Mouse (Mus musculus): ENCODE results near the gene Zfp229. TPM values are rescaled to one million over a fixed set of nuclear protein-coding genes. Genes with fewer than 3 reads are reported as not detected.

Gene Zfp229
- polyA plus RNA-seq (2021; fragmentation: Nextera tagmentation) = 0.88 and 0.90 TPM in 2 replicates
- long read RNA-seq, experiment 1, partial matches to known transcripts = 0 of 1 reads
- long read RNA-seq, experiment 1, other reads (novel, unspliced or antisense) = 1 of 1 reads
- long read RNA-seq, experiment 2, full-length matches to known transcripts = 1 of 3 reads
- long read RNA-seq, experiment 2, partial matches to known transcripts = 0 of 3 reads
- long read RNA-seq, experiment 2, other reads (novel, unspliced or antisense) = 2 of 3 reads

GRCm38 (mm10) chr17:21730495-21730894 lies at the start of gene Zfp229:
Gene Zfp229, plus strand, starts transcription at chr17:21730795.

GRCm38 (mm10) chr17:21691560-21691959 lies 39.0 kb upstream of the Zfp229 start, which contains the start of gene Gm10226:
Gene Gm10226, plus strand, starts transcription at chr17:21691860.

GRCm38 (mm10) chr17:21707343-21707996 lies 23.1 kb upstream of the Zfp229 start, which contains the start of gene Zfp760:
Gene Zfp760, plus strand, starts transcription at chr17:21707741.

Other genes starting within 250 kb of the Zfp229 start
- gene Zfp53, start 241.8 kb upstream of the Zfp229 start, polyA plus RNA-seq (2021; fragmentation: Nextera tagmentation) = 2.9 and 3.2 TPM in 2 replicates
- gene Zfp52, start 195.3 kb upstream of the Zfp229 start, polyA plus RNA-seq (2021; fragmentation: Nextera tagmentation) = 1.1 TPM in 2 replicates
- 3.4 and 4.3 TPM in 2 replicates for gene Zfp948, start 163.8 kb upstream of the Zfp229 start, polyA plus RNA-seq (2021; fragmentation: Nextera tagmentation)
- 1.8 and 2.4 TPM in 2 replicates for gene Zfp983, start 80.2 kb upstream of the Zfp229 start, polyA plus RNA-seq (2021; fragmentation: Nextera tagmentation)
- gene Gm10226, start 38.9 kb upstream of the Zfp229 start, polyA plus RNA-seq (2021; fragmentation: Nextera tagmentation) = 2.2 and 3.1 TPM in 2 replicates
- 1.4 and 1.5 TPM in 2 replicates for gene Zfp760, start 23.1 kb upstream of the Zfp229 start, polyA plus RNA-seq (2021; fragmentation: Nextera tagmentation)
- 0.13 and 0.16 TPM in 2 replicates for gene Zfp820, start 115.0 kb downstream of the Zfp229 start, polyA plus RNA-seq (2021; fragmentation: Nextera tagmentation)
- gene Zfp995, start 179.1 kb downstream of the Zfp229 start, polyA plus RNA-seq (2021; fragmentation: Nextera tagmentation) = 4.7 and 5.1 TPM in 2 replicates
- gene Zfp942, start 231.7 kb downstream of the Zfp229 start, polyA plus RNA-seq (2021; fragmentation: Nextera tagmentation) = 7.6 and 8.2 TPM in 2 replicates
- 10.3 and 10.4 TPM in 2 replicates for gene Zfp943, start 231.8 kb downstream of the Zfp229 start, polyA plus RNA-seq (2021; fragmentation: Nextera tagmentation)